Mouse (Mus musculus): ENCODE measurements around the gene Gins3. TPM values are rescaled to one million over a fixed set of nuclear protein-coding genes. Genes with fewer than 3 reads are reported as not detected.
A peak's percentile ranks its signal among the peaks of the same experiment; 100 is the strongest.

Gene Gins3
- polyA plus RNA-seq, 1 experiment from 2014 or later = 13.5 TPM

GRCm38 (mm10) chr8:95669967-95670366 lies 36.7 kb downstream of the Gins3 start:
- WGBS = 73% methylated on average over 2 of the region's 2 CpGs

DNA sequence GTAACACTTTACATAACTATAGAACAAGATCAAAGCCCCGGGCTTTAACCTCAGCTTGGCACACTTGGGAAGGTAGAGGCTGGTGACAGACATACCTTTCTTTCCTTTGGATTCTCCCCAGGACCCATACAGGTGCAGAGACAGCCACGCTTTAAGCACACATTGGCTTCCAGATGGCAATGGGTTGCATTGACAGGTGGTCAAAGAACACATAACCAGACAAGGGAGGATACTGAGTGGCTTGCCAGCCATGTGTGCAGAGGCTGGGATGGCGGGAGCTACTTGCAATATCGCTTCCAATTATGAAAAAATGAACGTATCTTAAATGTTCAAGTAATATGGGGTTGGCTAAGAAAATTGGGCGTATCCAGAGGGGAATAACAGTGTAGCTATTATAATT lies 38.6 kb downstream of the Gins3 start:
- no peak overlapping the region for H3K27ac ChIP-seq
- no peak for ATAC-seq (replicated peaks; ENCODE audit: insufficient number of reproducible peaks, insufficient read depth, low FRiP score, low read depth)
- H3K4me3 ChIP-seq = no peak overlapping the region
- no peaks in the 10 kb centered on the region for H3K36me3 ChIP-seq
- H3K27me3 ChIP-seq = peaks cover 42% of the 10 kb centered on the region
- no peak overlapping the region for H3K9ac ChIP-seq
- H3K9me3 ChIP-seq (replicated peaks) = no peaks in the 10 kb centered on the region
- H3K4me2 ChIP-seq = no peak overlapping the region
- peaks cover 5% of the 10 kb centered on the region; the same call in 1 of the 2 replicates for H3K4me1 ChIP-seq (replicated peaks)
- 88% methylated on average over 6 of the region's 6 CpGs for WGBS

More at GRCm38 (mm10) chr8:95669967-95670366, 36.7 kb downstream of the Gins3 start:
- Histone ChIP-seq H3K27me3 (peaks cover 23% of the 10 kb centered on the region), H3K27ac (no peak overlapping the region), H3K4me3 (no peak overlapping the region), H3K4me2 (no peak overlapping the region), H3K36me3 (no peaks in the 10 kb centered on the region), H3K9me3 (replicated peaks) (no peaks in the 10 kb centered on the region), H3K9ac (no peak overlapping the region), H3K4me1 (replicated peaks) (peaks cover 5% of the 10 kb centered on the region; the same call in 1 of the 2 replicates)
- no peak for ATAC-seq (replicated peaks; ENCODE audit: insufficient number of reproducible peaks, insufficient read depth, low FRiP score, low read depth)

GRCm38 (mm10) chr8:95672811-95673210 lies 39.6 kb downstream of the Gins3 start:
- peaks cover 10% of the 10 kb centered on the region for H3K4me1 ChIP-seq (replicated peaks)

GRCm38 (mm10) chr8:95676631-95677030 lies 43.4 kb downstream of the Gins3 start, which contains the start of gene Ndrg4:
Gene Ndrg4, plus strand, starts transcription at chr8:95676980.
- peaks cover 79% of the 10 kb centered on the region for H3K27me3 ChIP-seq
- H3K9me3 ChIP-seq (replicated peaks) = no peaks in the 10 kb centered on the region
- 55% methylated on average over 9 of the region's 9 CpGs for WGBS

More at GRCm38 (mm10) chr8:95672811-95673210, 39.6 kb downstream of the Gins3 start:
- no peak overlapping the region for H3K4me2 ChIP-seq
- peaks cover 51% of the 10 kb centered on the region for H3K27me3 ChIP-seq
- H3K9ac ChIP-seq = no peak overlapping the region
- no peaks in the 10 kb centered on the region for H3K36me3 ChIP-seq
- no peaks in the 10 kb centered on the region for H3K9me3 ChIP-seq (replicated peaks)
- H3K4me3 ChIP-seq = no peak overlapping the region
- no peak for ATAC-seq (replicated peaks; ENCODE audit: insufficient number of reproducible peaks, insufficient read depth, low FRiP score, low read depth)
- WGBS = 53% methylated on average over 5 of the region's 5 CpGs
- no peak overlapping the region for H3K27ac ChIP-seq

GRCm38 (mm10) chr8:95677591-95678023 lies 44.4 kb downstream of the Gins3 start:
- WGBS = 1% methylated on average over 21 of the region's 48 CpGs
- H3K4me3 ChIP-seq = peak overlapping the region; percentile 56
- peaks cover 78% of the 10 kb centered on the region for H3K27me3 ChIP-seq
- no peaks in the 10 kb centered on the region for H3K9me3 ChIP-seq (replicated peaks)
- no peak overlapping the region for H3K27ac ChIP-seq
- no peaks in the 10 kb centered on the region for H3K36me3 ChIP-seq
- peaks cover 18% of the 10 kb centered on the region for H3K4me1 ChIP-seq (replicated peaks)
- peak overlapping the region; percentile 69 for H3K9ac ChIP-seq
- ATAC-seq (replicated peaks; ENCODE audit: insufficient number of reproducible peaks, insufficient read depth, low FRiP score, low read depth) = peak; percentile 32
- H3K4me2 ChIP-seq = peak overlapping the region; percentile 97

More at GRCm38 (mm10) chr8:95676631-95677030, 43.4 kb downstream of the Gins3 start, which contains the start of gene Ndrg4:
- H3K4me1 ChIP-seq (replicated peaks) = peaks cover 18% of the 10 kb centered on the region
- no peaks in the 10 kb centered on the region for H3K36me3 ChIP-seq
- ATAC-seq (replicated peaks; ENCODE audit: insufficient number of reproducible peaks, insufficient read depth, low FRiP score, low read depth) = no peak
- H3K4me2 ChIP-seq = peak within 1 kb of the TSS; percentile 97
- peak within 1 kb of the TSS; percentile 69 for H3K9ac ChIP-seq
- peak within 1 kb of the TSS; percentile 56 for H3K4me3 ChIP-seq
- no peak within 1 kb of the TSS for H3K27ac ChIP-seq

DNA sequence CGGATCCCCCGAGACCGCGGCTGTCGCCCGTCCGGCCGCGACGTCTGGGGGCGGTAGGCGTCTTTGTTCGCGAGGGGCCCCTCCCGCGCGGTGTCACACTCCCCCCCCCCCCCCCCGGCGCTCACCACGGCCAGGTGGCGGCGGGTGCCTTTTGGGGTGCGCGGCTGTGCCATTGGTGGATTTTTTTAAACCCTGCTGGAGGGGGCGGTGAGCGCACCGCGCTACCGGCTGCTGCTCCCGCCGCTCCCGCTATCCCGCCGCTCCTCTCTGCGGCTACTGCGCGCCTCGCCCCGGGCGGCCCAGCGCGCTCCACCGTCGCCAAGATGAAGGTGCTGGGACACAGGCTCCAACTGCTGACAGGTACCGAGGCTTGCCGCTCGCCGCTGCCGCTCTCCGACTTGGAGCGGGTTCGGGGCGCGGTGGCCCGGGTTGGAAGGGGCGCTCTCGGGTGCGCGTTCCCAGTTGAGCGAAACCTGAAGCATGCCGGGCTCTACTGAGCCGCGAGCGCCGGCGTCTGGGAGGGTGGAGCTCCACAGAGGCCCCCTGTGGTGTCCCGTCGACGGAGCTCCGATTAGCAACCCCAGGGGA lies 44.9 kb downstream of the Gins3 start:
- H3K27me3 ChIP-seq = peaks cover 73% of the 10 kb centered on the region
- H3K9me3 ChIP-seq (replicated peaks) = no peaks in the 10 kb centered on the region
- H3K4me1 ChIP-seq (replicated peaks) = peaks cover 18% of the 10 kb centered on the region
- ATAC-seq (replicated peaks; ENCODE audit: insufficient number of reproducible peaks, insufficient read depth, low FRiP score, low read depth) = peak; percentile 48; the same call in 1 of the 2 replicates
- no peak overlapping the region for H3K27ac ChIP-seq
- H3K4me3 ChIP-seq = peak overlapping the region; percentile 56
- peak overlapping the region; percentile 97 for H3K4me2 ChIP-seq
- no peaks in the 10 kb centered on the region for H3K36me3 ChIP-seq
- WGBS = under 1% methylated on average over 56 of the region's 70 CpGs
- H3K9ac ChIP-seq = peak overlapping the region; percentile 69

DNA sequence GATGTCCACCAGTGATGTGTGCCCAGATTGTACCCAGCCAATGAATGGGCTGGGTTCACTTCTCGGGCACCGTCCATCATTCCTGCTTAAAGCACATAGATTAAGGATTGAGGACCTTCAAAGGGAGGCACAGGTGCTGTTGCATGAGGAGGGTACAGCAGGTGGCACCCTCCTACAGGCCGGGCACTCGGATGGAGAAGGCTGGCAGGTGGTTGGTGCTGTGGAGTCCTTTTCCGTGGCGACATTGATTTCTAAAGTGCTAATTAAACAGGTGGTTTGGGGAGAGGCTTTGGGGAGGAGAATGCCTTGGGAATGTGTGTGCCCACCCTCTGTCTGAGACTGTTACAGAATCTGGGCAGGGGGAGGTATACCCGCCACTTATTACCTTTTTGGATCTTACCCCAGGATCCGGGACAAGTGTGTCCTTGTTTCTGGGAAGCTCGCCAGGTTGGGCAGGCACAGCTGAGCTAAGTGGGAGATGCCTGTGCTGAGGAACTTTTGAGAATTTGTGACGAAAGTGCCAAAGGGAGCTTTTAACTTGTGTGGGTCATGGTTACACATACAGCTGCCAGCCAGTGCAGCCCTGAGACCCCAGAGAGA lies 54.9 kb downstream of the Gins3 start:
- H3K27me3 ChIP-seq = no peaks in the 10 kb centered on the region
- ATAC-seq (replicated peaks; ENCODE audit: insufficient number of reproducible peaks, insufficient read depth, low FRiP score, low read depth) = 0 out of 2 replicates have a peak, but pooled peaks have one; percentile 44
- H3K27ac ChIP-seq = peak overlapping the region; percentile 55
- no peak overlapping the region for H3K4me2 ChIP-seq
- no peaks in the 10 kb centered on the region for H3K9me3 ChIP-seq (replicated peaks)
- H3K9ac ChIP-seq = no peak overlapping the region
- WGBS = 58% methylated on average over 10 of the region's 10 CpGs
- no peak overlapping the region for H3K4me3 ChIP-seq
- no peaks in the 10 kb centered on the region for H3K36me3 ChIP-seq
- peaks cover 44% of the 10 kb centered on the region for H3K4me1 ChIP-seq (replicated peaks)

GRCm38 (mm10) chr8:95690929-95691541 lies 57.8 kb downstream of the Gins3 start:
- Histone ChIP-seq H3K4me3 (no peak overlapping the region), H3K9me3 (replicated peaks) (no peaks in the 10 kb centered on the region), H3K36me3 (no peaks in the 10 kb centered on the region), H3K4me2 (peak overlapping the region; percentile 26), H3K9ac (no peak overlapping the region), H3K27me3 (no peaks in the 10 kb centered on the region), H3K27ac (peak overlapping the region; percentile 86), H3K4me1 (replicated peaks) (peaks cover 45% of the 10 kb centered on the region)
- WGBS = 41% methylated on average over 13 of the region's 13 CpGs
- ATAC-seq (replicated peaks; ENCODE audit: insufficient number of reproducible peaks, insufficient read depth, low FRiP score, low read depth) = peak; percentile 33; the same call in 1 of the 2 replicates

- Histone ChIP-seq H3K27me3 (peaks cover 3% of the 10 kb centered on the region; the same call in 1 of the 2 replicates), H3K4me1 (replicated peaks) (peaks cover 31% of the 10 kb centered on the region), H3K9me3 (replicated peaks) (no peaks in the 10 kb centered on the region), H3K9ac (no peak overlapping the region; the same call in 1 of the 2 replicates), H3K4me3 (no peak overlapping the region), H3K4me2 (no peak overlapping the region), H3K36me3 (no peaks in the 10 kb centered on the region), H3K27ac (no peak overlapping the region)
- 35% methylated on average over 6 of the region's 6 CpGs for WGBS
- ATAC-seq (replicated peaks; ENCODE audit: insufficient number of reproducible peaks, insufficient read depth, low FRiP score, low read depth) = no peak
Observed at GRCm38 (mm10) chr8:95694631-95695030, 61.4 kb downstream of the Gins3 start.

Measured in heart, embryonic 15.5 days (tissue).